Mouse (Mus musculus): ENCODE measurements around the gene Jazf1. TPM values are rescaled to one million over a fixed set of nuclear protein-coding genes. Genes with fewer than 3 reads are reported as not detected.

Gene Jazf1
- polyA plus RNA-seq, 1 experiment from 2014 or later = 3.3 TPM

- no peaks in the 10 kb centered on the region for H3K36me3 ChIP-seq (replicated peaks; ENCODE audit: insufficient read depth, low read length)
- H3K27ac ChIP-seq (ENCODE audit: low read depth) = no peak overlapping the region
- no peak overlapping the region for H3K4me3 ChIP-seq (ENCODE audit: low read depth, low read length)
- H3K4me1 ChIP-seq (ENCODE audit: insufficient read depth) = no peaks in the 10 kb centered on the region
- TF ChIP-seq EP300 (IDR thresholded peaks at IDR 0.05; ENCODE audit: low read depth) = no peak
- TF ChIP-seq CTCF (IDR thresholded peaks at IDR 0.05; ENCODE audit: low read depth) = no peak
- ATAC-seq (no peak), DNase-seq (no peak)
- H3K9ac ChIP-seq (replicated peaks) = no peak overlapping the region
- H3K4me2 ChIP-seq (ENCODE audit: low read depth, low read length) = no peak overlapping the region
- no peaks in the 10 kb centered on the region for H3K9me3 ChIP-seq (ENCODE audit: low read length)
- 67% methylated on average over 7 of the region's 7 CpGs for WGBS (ENCODE audit: insufficient replicate concordance)
- no peaks in the 10 kb centered on the region for H3K27me3 ChIP-seq (ENCODE audit: insufficient read depth, low read length)
These were observed 135.7 kb downstream of the Jazf1 start for GRCm38 (mm10) chr6:52932603-52933178.

- ATAC-seq (no peak), DNase-seq (no peak)
- Histone ChIP-seq H3K27ac (ENCODE audit: low read depth) (no peak overlapping the region), H3K9me3 (ENCODE audit: low read length) (no peaks in the 10 kb centered on the region), H3K36me3 (replicated peaks; ENCODE audit: insufficient read depth, low read length) (no peaks in the 10 kb centered on the region), H3K4me3 (ENCODE audit: low read depth, low read length) (no peak overlapping the region), H3K9ac (replicated peaks) (no peak overlapping the region), H3K27me3 (ENCODE audit: insufficient read depth, low read length) (no peaks in the 10 kb centered on the region), H3K4me2 (ENCODE audit: low read depth, low read length) (no peak overlapping the region), H3K4me1 (ENCODE audit: insufficient read depth) (no peaks in the 10 kb centered on the region)
- WGBS (ENCODE audit: insufficient replicate concordance) = 76% methylated on average over 12 of the region's 12 CpGs
- TF ChIP-seq EP300 (IDR thresholded peaks at IDR 0.05; ENCODE audit: low read depth) (no peak), CTCF (IDR thresholded peaks at IDR 0.05; ENCODE audit: low read depth) (no peak)
These were observed 139.1 kb downstream of the Jazf1 start for GRCm38 (mm10) chr6:52929358-52929757.

GRCm38 (mm10) chr6:52926947-52927346 is 141.5 kb downstream of the Jazf1 start:
- DNase-seq (no peak), ATAC-seq (no peak)
- Histone ChIP-seq H3K9me3 (ENCODE audit: low read length) (no peaks in the 10 kb centered on the region), H3K36me3 (replicated peaks; ENCODE audit: insufficient read depth, low read length) (no peaks in the 10 kb centered on the region), H3K4me3 (ENCODE audit: low read depth, low read length) (no peak overlapping the region), H3K27me3 (ENCODE audit: insufficient read depth, low read length) (no peaks in the 10 kb centered on the region), H3K4me2 (ENCODE audit: low read depth, low read length) (no peak overlapping the region), H3K9ac (replicated peaks) (no peak overlapping the region), H3K27ac (ENCODE audit: low read depth) (no peak overlapping the region), H3K4me1 (ENCODE audit: insufficient read depth) (no peaks in the 10 kb centered on the region)
- peak; percentile 44 for TF ChIP-seq CTCF (IDR thresholded peaks at IDR 0.05; ENCODE audit: low read depth)
- TF ChIP-seq EP300 (IDR thresholded peaks at IDR 0.05; ENCODE audit: low read depth) = no peak
- 73% methylated on average over 4 of the region's 4 CpGs for WGBS (ENCODE audit: insufficient replicate concordance)

DNA sequence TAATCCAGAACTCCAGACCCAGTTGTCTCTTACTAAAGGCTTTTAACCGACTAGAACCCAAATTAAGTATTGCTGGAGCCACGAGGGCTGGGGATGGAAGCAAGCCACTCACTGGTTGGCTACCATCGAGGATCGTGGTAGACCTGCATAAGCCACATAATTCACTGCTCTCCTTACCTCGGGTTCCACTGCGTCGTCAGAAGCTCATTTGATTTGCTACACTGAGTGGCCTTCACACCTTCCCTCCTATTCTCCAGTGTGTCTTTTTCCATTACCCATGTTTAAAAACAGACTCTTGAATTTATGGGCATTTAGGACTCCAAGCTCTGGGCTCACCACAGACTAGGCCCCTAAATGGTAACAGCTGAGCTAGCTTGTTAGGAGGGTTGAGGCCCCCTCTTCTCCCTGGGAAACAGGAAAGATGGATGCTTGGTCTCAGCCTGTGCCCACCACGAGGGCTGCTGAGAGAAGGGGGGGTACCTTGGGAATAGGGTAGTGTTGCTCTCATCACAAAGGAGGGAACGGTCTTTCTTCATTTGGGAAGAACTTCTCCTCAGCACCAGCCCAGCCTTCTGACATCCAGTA is 142.9 kb downstream of the Jazf1 start:
- 71% methylated on average over 9 of the region's 9 CpGs for WGBS (ENCODE audit: insufficient replicate concordance)
- no peaks in the 10 kb centered on the region for H3K36me3 ChIP-seq (replicated peaks; ENCODE audit: insufficient read depth, low read length)
- ATAC-seq (no peak), DNase-seq (no peak)
- no peaks in the 10 kb centered on the region for H3K4me1 ChIP-seq (ENCODE audit: insufficient read depth)
- no peak overlapping the region for H3K9ac ChIP-seq (replicated peaks)
- H3K4me3 ChIP-seq (ENCODE audit: low read depth, low read length) = no peak overlapping the region
- H3K9me3 ChIP-seq (ENCODE audit: low read length) = no peaks in the 10 kb centered on the region
- no peak overlapping the region for H3K4me2 ChIP-seq (ENCODE audit: low read depth, low read length)
- TF ChIP-seq CTCF (IDR thresholded peaks at IDR 0.05; ENCODE audit: low read depth) (no peak), EP300 (IDR thresholded peaks at IDR 0.05; ENCODE audit: low read depth) (no peak)
- no peak overlapping the region for H3K27ac ChIP-seq (ENCODE audit: low read depth)
- no peaks in the 10 kb centered on the region for H3K27me3 ChIP-seq (ENCODE audit: insufficient read depth, low read length)

- Histone ChIP-seq H3K4me3 (ENCODE audit: low read depth, low read length) (no peak overlapping the region), H3K9me3 (ENCODE audit: low read length) (no peaks in the 10 kb centered on the region), H3K4me1 (ENCODE audit: insufficient read depth) (peaks cover 5% of the 10 kb centered on the region), H3K4me2 (ENCODE audit: low read depth, low read length) (no peak overlapping the region), H3K27ac (ENCODE audit: low read depth) (no peak overlapping the region), H3K36me3 (replicated peaks; ENCODE audit: insufficient read depth, low read length) (no peaks in the 10 kb centered on the region), H3K9ac (replicated peaks) (no peak overlapping the region), H3K27me3 (ENCODE audit: insufficient read depth, low read length) (no peaks in the 10 kb centered on the region)
- ATAC-seq (no peak), DNase-seq (no peak)
- TF ChIP-seq CTCF (IDR thresholded peaks at IDR 0.05; ENCODE audit: low read depth) = no peak
- WGBS (ENCODE audit: insufficient replicate concordance) = 78% methylated on average over 6 of the region's 6 CpGs
These were observed 147.2 kb downstream of the Jazf1 start for GRCm38 (mm10) chr6:52921248-52921647.

DNA sequence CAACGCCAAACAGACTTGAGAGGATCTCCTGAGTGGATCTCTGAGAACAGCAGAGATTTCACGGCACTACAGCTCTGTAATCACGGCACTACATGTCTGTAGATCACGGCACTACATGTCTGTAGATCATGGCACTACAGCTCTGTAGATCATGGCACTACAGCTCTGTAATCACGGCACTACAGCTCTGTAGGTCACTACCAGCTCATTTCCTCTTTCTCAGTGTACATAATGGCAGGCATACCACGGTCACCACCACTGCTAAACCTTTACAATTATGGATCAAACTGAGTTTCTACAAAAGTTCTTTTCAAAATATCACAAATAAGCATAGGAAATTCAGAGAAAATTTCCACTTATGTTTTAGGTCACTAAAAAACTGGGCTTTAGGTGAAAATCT is 147.7 kb downstream of the Jazf1 start:
- no peaks in the 10 kb centered on the region for H3K9me3 ChIP-seq (ENCODE audit: low read length)
- no peaks in the 10 kb centered on the region for H3K27me3 ChIP-seq (ENCODE audit: insufficient read depth, low read length)
- 64% methylated on average over 6 of the region's 6 CpGs for WGBS (ENCODE audit: insufficient replicate concordance)
- no peak overlapping the region for H3K9ac ChIP-seq (replicated peaks)
- peaks cover 5% of the 10 kb centered on the region for H3K4me1 ChIP-seq (ENCODE audit: insufficient read depth)
- TF ChIP-seq EP300 (IDR thresholded peaks at IDR 0.05; ENCODE audit: low read depth) (no peak), CTCF (IDR thresholded peaks at IDR 0.05; ENCODE audit: low read depth) (no peak)
- ATAC-seq = no peak
- no peak for DNase-seq
- H3K27ac ChIP-seq (ENCODE audit: low read depth) = no peak overlapping the region
- H3K4me2 ChIP-seq (ENCODE audit: low read depth, low read length) = no peak overlapping the region
- no peak overlapping the region for H3K4me3 ChIP-seq (ENCODE audit: low read depth, low read length)
- H3K36me3 ChIP-seq (replicated peaks; ENCODE audit: insufficient read depth, low read length) = no peaks in the 10 kb centered on the region

Data from liver, postnatal 0 days (tissue).